Mouse (Mus musculus): ENCODE data around the gene Exosc5. TPM values are rescaled to one million over a fixed set of nuclear protein-coding genes. Genes with fewer than 3 reads are reported as not detected.

The Exosc5 gene
- polyA plus RNA-seq, 1 experiment from 2014 or later, result 82.2 TPM

GRCm38 (mm10) chr7:25620751-25621150, 38.2 kb upstream of the Exosc5 start:
- peaks cover 23% of the 10 kb centered on the region for H3K4me1 ChIP-seq
- H3K36me3 ChIP-seq, result peaks cover 34% of the 10 kb centered on the region
- 84% methylated on average over 11 of the region's 11 CpGs for WGBS (ENCODE audit: insufficient replicate concordance)
- ATAC-seq, result no peak
- no peaks in the 10 kb centered on the region for H3K9me3 ChIP-seq (replicated peaks)
- H3K4me3 ChIP-seq, result no peak overlapping the region
- no peaks in the 10 kb centered on the region; the same call in 1 of the 2 replicates for H3K27me3 ChIP-seq (replicated peaks)
- H3K27ac ChIP-seq, result no peak overlapping the region
- H3K9ac ChIP-seq, result no peak overlapping the region
- H3K4me2 ChIP-seq, result no peak overlapping the region

DNA sequence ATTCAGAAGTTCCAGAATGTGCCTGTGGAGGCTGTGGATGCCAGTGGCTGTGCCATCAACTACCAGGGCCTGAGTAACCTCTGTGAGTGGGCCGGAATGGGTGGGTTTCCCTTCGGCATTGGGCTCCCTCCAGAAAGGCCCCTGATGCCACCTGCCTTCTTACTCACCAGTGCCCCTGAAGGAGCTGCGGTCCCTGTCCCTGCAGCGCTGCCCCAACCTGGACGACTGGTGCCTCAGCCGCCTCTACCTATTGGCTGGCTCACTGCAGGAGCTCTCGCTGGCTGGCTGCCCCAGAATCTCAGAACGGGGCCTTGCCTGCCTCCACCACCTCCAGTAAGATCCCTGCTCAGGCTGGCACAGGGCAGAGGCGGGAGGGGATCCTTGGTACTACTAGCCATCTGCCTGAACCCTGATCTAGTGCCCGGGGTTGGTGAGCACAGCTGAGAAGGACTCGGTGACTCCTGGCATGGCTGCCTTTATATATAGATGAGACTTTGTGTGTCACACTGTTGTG, 35.0 kb upstream of the Exosc5 start:
- 79% methylated on average over 11 of the region's 11 CpGs for WGBS (ENCODE audit: insufficient replicate concordance)
- no peak overlapping the region for H3K4me2 ChIP-seq
- peaks cover 35% of the 10 kb centered on the region for H3K36me3 ChIP-seq
- no peak overlapping the region for H3K27ac ChIP-seq
- H3K9ac ChIP-seq, result no peak overlapping the region
- ATAC-seq, result no peak
- no peak overlapping the region for H3K4me3 ChIP-seq
- peaks cover 44% of the 10 kb centered on the region for H3K4me1 ChIP-seq
- 0 out of 2 replicates have a peak, but pooled peaks cover 9% of the 10 kb centered on the region for H3K27me3 ChIP-seq (replicated peaks)
- no peaks in the 10 kb centered on the region for H3K9me3 ChIP-seq (replicated peaks)

- Histone ChIP-seq H3K9me3 (replicated peaks) (no peaks in the 10 kb centered on the region), H3K4me3 (no peak overlapping the region), H3K27me3 (replicated peaks) (0 out of 2 replicates have a peak, but pooled peaks cover 12% of the 10 kb centered on the region), H3K4me1 (peaks cover 35% of the 10 kb centered on the region), H3K27ac (no peak overlapping the region), H3K4me2 (no peak overlapping the region), H3K9ac (no peak overlapping the region), H3K36me3 (peaks cover 42% of the 10 kb centered on the region)
- ATAC-seq, result no peak
- WGBS (ENCODE audit: insufficient replicate concordance), result 63% methylated on average over 5 of the region's 5 CpGs
Observed at GRCm38 (mm10) chr7:25624851-25625250, 34.1 kb upstream of the Exosc5 start.

DNA sequence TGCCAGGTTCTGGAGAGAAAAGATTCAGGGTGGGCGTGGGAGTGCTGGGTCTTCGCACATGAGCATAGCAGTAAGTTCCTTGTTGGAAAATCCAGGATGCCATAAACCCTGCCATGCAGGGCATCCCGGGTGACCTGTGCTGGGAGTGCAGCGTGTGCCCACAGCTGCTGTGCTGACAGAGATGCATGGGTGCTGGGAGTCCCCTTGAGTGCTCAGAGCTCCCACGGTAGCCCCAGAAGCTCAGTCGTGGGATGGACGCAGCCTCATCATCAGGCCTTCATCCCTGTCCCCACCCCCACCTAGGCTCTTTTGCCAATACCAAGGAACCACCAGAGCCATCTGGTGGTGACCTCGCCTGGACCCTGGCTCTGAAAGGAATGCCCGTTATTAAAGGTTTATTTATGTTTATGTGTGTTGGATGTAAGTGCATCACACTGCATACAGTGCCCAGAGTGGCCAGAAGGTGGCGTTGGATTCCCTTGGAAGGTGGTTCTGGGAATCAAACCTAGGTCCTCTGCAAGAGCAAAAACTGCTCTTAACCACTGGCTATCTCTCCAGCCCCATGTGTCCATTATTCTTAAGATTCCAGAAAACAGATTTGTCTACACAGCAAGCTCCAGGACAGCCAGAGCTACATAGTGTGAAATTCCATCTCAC, 33.2 kb upstream of the Exosc5 start:
- Histone ChIP-seq H3K36me3 (peaks cover 51% of the 10 kb centered on the region), H3K27ac (no peak overlapping the region), H3K4me3 (no peak overlapping the region), H3K4me1 (peaks cover 30% of the 10 kb centered on the region), H3K9me3 (replicated peaks) (no peaks in the 10 kb centered on the region), H3K4me2 (no peak overlapping the region), H3K9ac (no peak overlapping the region), H3K27me3 (replicated peaks) (0 out of 2 replicates have a peak, but pooled peaks cover 12% of the 10 kb centered on the region)
- no peak for ATAC-seq
- 66% methylated on average over 10 of the region's 10 CpGs for WGBS (ENCODE audit: insufficient replicate concordance)

- H3K4me3 ChIP-seq, result peak within 1 kb of the TSS; percentile 56
- H3K36me3 ChIP-seq, result peaks cover 59% of the 10 kb centered on the region
- H3K27me3 ChIP-seq (replicated peaks), result 0 out of 2 replicates have a peak, but pooled peaks cover 12% of the 10 kb centered on the region
- peak within 1 kb of the TSS; percentile 88 for H3K4me2 ChIP-seq
- peaks cover 30% of the 10 kb centered on the region for H3K4me1 ChIP-seq
- peak within 1 kb of the TSS; percentile 59 for H3K27ac ChIP-seq
- ATAC-seq, result peak; percentile 53; the same call in 1 of the 2 replicates
- H3K9me3 ChIP-seq (replicated peaks), result no peaks in the 10 kb centered on the region
- H3K9ac ChIP-seq, result peak within 1 kb of the TSS; percentile 69
- WGBS (ENCODE audit: insufficient replicate concordance), result 10% methylated on average over 29 of the region's 29 CpGs
Observed at GRCm38 (mm10) chr7:25626509-25627430, 32.2 kb upstream of the Exosc5 start, which contains the start of gene B3gnt8. TSS of gene B3gnt8 (plus strand) at chr7:25626654.

DNA sequence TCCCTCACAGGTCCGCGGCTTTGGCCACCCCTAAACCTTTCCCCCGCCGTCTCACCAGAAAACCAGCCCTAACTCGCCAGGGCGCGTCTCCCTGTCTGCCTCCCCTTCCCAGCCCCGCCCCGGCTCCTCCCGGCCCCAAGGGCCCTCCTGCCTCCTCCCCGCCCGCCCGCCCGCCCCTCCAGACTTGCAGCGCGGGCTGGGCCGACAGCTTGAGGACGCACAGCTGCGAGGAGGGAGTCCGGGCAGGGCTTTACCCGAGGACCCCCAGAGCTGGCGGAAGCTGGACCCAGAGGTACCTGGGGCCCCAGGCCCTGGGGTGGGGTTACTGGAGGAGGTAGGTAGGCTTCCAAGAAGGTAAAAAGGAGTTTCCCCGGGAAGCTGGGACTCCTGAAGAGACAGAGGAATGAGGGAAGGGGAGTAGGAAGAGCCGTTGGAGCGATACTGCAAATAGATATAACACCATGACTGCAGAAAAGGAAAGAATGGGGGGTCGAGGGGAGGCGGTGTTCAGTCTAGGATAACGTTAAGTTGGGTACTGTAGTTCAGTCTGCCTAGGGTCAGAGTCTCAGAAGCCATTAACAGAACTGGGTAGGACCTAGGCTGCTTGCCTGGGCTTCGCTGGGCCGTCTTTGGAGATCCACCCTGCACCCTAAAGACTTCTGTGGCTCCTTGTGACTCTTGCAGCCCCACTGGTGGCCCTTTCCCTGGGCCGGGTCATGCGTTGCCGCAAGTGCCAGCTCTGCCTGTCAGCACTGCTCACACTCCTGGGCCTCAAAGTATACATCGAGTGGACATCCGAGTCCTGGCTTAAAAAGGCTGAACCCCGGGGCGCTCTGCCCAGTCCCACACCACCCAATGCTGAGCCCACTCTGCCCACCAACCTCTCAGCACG, 31.3 kb upstream of the Exosc5 start:
- H3K36me3 ChIP-seq, result peaks cover 51% of the 10 kb centered on the region
- 18% methylated on average over 38 of the region's 38 CpGs for WGBS (ENCODE audit: insufficient replicate concordance)
- ATAC-seq, result peak; percentile 79
- H3K4me1 ChIP-seq, result peaks cover 34% of the 10 kb centered on the region
- peak overlapping the region; percentile 88 for H3K4me2 ChIP-seq
- 0 out of 2 replicates have a peak, but pooled peaks cover 12% of the 10 kb centered on the region for H3K27me3 ChIP-seq (replicated peaks)
- H3K9ac ChIP-seq, result peak overlapping the region; percentile 69
- H3K9me3 ChIP-seq (replicated peaks), result no peaks in the 10 kb centered on the region
- peak overlapping the region; percentile 56 for H3K4me3 ChIP-seq
- peak overlapping the region; percentile 59; the same call in 1 of the 2 replicates for H3K27ac ChIP-seq

- peak overlapping the region; percentile 88 for H3K4me2 ChIP-seq
- H3K4me1 ChIP-seq, result peaks cover 36% of the 10 kb centered on the region
- peak overlapping the region; percentile 56; the same call in 1 of the 2 replicates for H3K4me3 ChIP-seq
- WGBS (ENCODE audit: insufficient replicate concordance), result 69% methylated on average over 8 of the region's 8 CpGs
- H3K27me3 ChIP-seq (replicated peaks), result 0 out of 2 replicates have a peak, but pooled peaks cover 12% of the 10 kb centered on the region
- 0 out of 2 replicates have a peak overlapping the region, but pooled peaks have one; percentile 69 for H3K9ac ChIP-seq
- no peak overlapping the region for H3K27ac ChIP-seq
- ATAC-seq, result no peak
- peaks cover 51% of the 10 kb centered on the region for H3K36me3 ChIP-seq
- no peaks in the 10 kb centered on the region for H3K9me3 ChIP-seq (replicated peaks)
Observed at GRCm38 (mm10) chr7:25628323-25628620, 30.7 kb upstream of the Exosc5 start.

- H3K27me3 ChIP-seq (replicated peaks), result 0 out of 2 replicates have a peak, but pooled peaks cover 12% of the 10 kb centered on the region
- H3K9me3 ChIP-seq (replicated peaks), result no peaks in the 10 kb centered on the region
- WGBS (ENCODE audit: insufficient replicate concordance), result 45% methylated on average over 5 of the region's 5 CpGs
- H3K9ac ChIP-seq, result no peak overlapping the region
- ATAC-seq, result no peak
- no peak overlapping the region for H3K4me2 ChIP-seq
- H3K27ac ChIP-seq, result no peak overlapping the region
- peaks cover 37% of the 10 kb centered on the region for H3K36me3 ChIP-seq
- H3K4me1 ChIP-seq, result peaks cover 17% of the 10 kb centered on the region
- no peak overlapping the region for H3K4me3 ChIP-seq
Observed at GRCm38 (mm10) chr7:25632679-25633078, 26.3 kb upstream of the Exosc5 start.

- H3K4me2 ChIP-seq, result no peak overlapping the region
- no peak overlapping the region for H3K9ac ChIP-seq
- no peak for ATAC-seq
- H3K27me3 ChIP-seq (replicated peaks), result no peaks in the 10 kb centered on the region
- 51% methylated on average over 3 of the region's 3 CpGs for WGBS (ENCODE audit: insufficient replicate concordance)
- H3K9me3 ChIP-seq (replicated peaks), result no peaks in the 10 kb centered on the region
- no peak overlapping the region for H3K27ac ChIP-seq
- no peak overlapping the region for H3K4me3 ChIP-seq
- peaks cover 6% of the 10 kb centered on the region; the same call in 1 of the 2 replicates for H3K4me1 ChIP-seq
- H3K36me3 ChIP-seq, result peaks cover 18% of the 10 kb centered on the region
Observed at GRCm38 (mm10) chr7:25636373-25636772, 22.6 kb upstream of the Exosc5 start.

DNA sequence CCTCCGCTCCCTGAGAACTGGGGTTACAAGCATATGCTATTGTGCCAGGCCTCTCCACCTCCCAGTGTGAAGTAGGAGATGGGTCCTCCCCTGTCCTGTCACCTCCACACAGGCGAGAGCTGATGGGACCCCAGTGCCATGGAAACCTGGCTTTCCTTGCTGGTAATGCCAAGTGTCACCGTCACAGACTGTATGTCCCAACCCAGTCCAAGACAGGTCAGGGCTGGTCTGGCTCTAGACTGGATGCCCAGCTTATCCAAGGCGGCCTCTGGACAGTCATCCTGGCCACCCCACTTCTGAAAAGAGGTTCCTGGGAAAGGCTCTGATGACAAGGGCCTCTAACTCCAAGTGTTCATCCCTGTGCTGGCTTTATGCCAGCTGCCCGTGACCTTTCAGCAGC, 21.9 kb upstream of the Exosc5 start:
- Histone ChIP-seq H3K4me3 (no peak overlapping the region), H3K27me3 (replicated peaks) (no peaks in the 10 kb centered on the region), H3K9me3 (replicated peaks) (no peaks in the 10 kb centered on the region), H3K36me3 (peaks cover 16% of the 10 kb centered on the region), H3K4me2 (no peak overlapping the region), H3K4me1 (peaks cover 6% of the 10 kb centered on the region; the same call in 1 of the 2 replicates), H3K9ac (no peak overlapping the region), H3K27ac (no peak overlapping the region)
- ATAC-seq, result peak; percentile 14; the same call in 1 of the 2 replicates
- 73% methylated on average over 5 of the region's 5 CpGs for WGBS (ENCODE audit: insufficient replicate concordance)

GRCm38 (mm10) chr7:25639754-25640153, 19.2 kb upstream of the Exosc5 start:
- H3K4me2 ChIP-seq, result no peak overlapping the region
- H3K9me3 ChIP-seq (replicated peaks), result 0 out of 2 replicates have a peak, but pooled peaks cover 4% of the 10 kb centered on the region
- H3K4me3 ChIP-seq, result no peak overlapping the region
- no peaks in the 10 kb centered on the region for H3K27me3 ChIP-seq (replicated peaks)
- no peak for ATAC-seq
- H3K4me1 ChIP-seq, result peaks cover 7% of the 10 kb centered on the region; the same call in 1 of the 2 replicates
- no peak overlapping the region for H3K9ac ChIP-seq
- no peak overlapping the region for H3K27ac ChIP-seq
- H3K36me3 ChIP-seq, result peaks cover 12% of the 10 kb centered on the region; the same call in 1 of the 2 replicates
- WGBS (ENCODE audit: insufficient replicate concordance), result 79% methylated on average over 4 of the region's 4 CpGs
